Mouse (Mus musculus) erythroblast, embryonic 14.5 days (primary cell): ENCODE measurements around the gene Acer1. TPM values are rescaled to one million over a fixed set of nuclear protein-coding genes. Genes with fewer than 3 reads are reported as not detected.

Experiments used
- H3K27me3 ChIP-seq: 2 replicates; pipeline ENCODE4 v1.6.1; 2012; ENCODE audit warnings: inconsistent platforms; ENCODE audit not compliant: control insufficient read depth
- H3K36me3 ChIP-seq: 2 replicates; pipeline ENCODE4 v1.6.1; 2012; ENCODE audit warnings: mild to moderate bottlenecking, inconsistent platforms; ENCODE audit not compliant: control insufficient read depth
- H3K4me1 ChIP-seq: 2 replicates; pipeline ENCODE4 v1.6.1; 2012; ENCODE audit warnings: inconsistent platforms; ENCODE audit not compliant: control insufficient read depth
- H3K4me3 ChIP-seq: replicated peaks from 2 replicates; pipeline ENCODE3; 2012; ENCODE audit warnings: moderate library complexity, mild to moderate bottlenecking, inconsistent platforms
- H3K9me3 ChIP-seq: 2 replicates; pipeline ENCODE4 v1.6.1; 2012; ENCODE audit warnings: low read length, inconsistent platforms, mixed read lengths; ENCODE audit not compliant: control insufficient read depth
- GATA1 ChIP-seq: IDR thresholded peaks from 2 replicates; pipeline ENCODE4 v1.6.1; 2012; ENCODE audit warnings: low read length, inconsistent platforms, mixed read lengths
- TAL1 ChIP-seq: IDR thresholded peaks from 3 replicates; pipeline ENCODE4 v1.6.1; 2012; ENCODE audit warnings: low read length, inconsistent platforms, mixed read lengths
- polyA plus RNA-seq: library from polyadenylated mRNA; stranded (reverse); fragments of >175 nt; gene quantifications from 2 replicates; pipeline ENCODE4 v1.2.3, GENCODE M21; 2012

Acer1 gene
- polyA plus RNA-seq, 1 experiment, result not detected

GRCm38 (mm10) chr17:56962642-56963405 lies 19.1 kb downstream of the Acer1 start:
- TF ChIP-seq GATA1 (no peak), TAL1 (no peak)
- Histone ChIP-seq H3K4me1 (peaks cover 11% of the 10 kb centered on the region), H3K27me3 (peaks cover 15% of the 10 kb centered on the region)

GRCm38 (mm10) chr17:56961880-56962279 lies 20.0 kb downstream of the Acer1 start:
- peaks cover 19% of the 10 kb centered on the region for H3K4me1 ChIP-seq
- H3K36me3 ChIP-seq, result no peaks in the 10 kb centered on the region
- TF ChIP-seq TAL1 (no peak), GATA1 (no peak)
- no peak overlapping the region for H3K4me3 ChIP-seq
- H3K27me3 ChIP-seq, result peaks cover 15% of the 10 kb centered on the region
- peaks cover 4% of the 10 kb centered on the region; the same call in 1 of the 2 replicates for H3K9me3 ChIP-seq

More at GRCm38 (mm10) chr17:56962642-56963405, 19.1 kb downstream of the Acer1 start:
- Histone ChIP-seq H3K4me3 (no peak overlapping the region), H3K36me3 (no peaks in the 10 kb centered on the region), H3K9me3 (peaks cover 4% of the 10 kb centered on the region; the same call in 1 of the 2 replicates)

DNA sequence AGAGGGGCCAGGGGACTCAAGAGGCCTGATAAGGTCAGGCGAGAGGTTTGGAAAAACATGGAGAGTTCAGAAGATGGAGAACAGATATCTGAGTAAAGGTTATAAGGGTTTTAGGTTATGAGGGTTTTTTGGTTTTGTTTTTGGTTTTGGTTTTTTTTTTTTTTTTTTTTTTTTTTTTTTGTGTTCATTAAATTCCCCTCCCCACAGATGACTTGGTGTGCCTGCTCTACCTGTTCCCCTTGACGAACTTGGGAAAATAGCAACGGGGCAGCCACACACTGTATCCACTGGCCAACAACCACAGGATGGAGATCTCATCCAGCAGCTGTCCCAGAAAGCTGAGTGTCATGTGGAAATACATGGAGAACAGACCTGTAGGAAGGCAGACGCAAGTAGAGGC lies 23.3 kb downstream of the Acer1 start:
- peaks cover 19% of the 10 kb centered on the region for H3K4me1 ChIP-seq
- H3K9me3 ChIP-seq, result peaks cover 4% of the 10 kb centered on the region; the same call in 1 of the 2 replicates
- TF ChIP-seq GATA1 (no peak), TAL1 (no peak)
- H3K36me3 ChIP-seq, result no peaks in the 10 kb centered on the region
- peaks cover 23% of the 10 kb centered on the region for H3K27me3 ChIP-seq
- H3K4me3 ChIP-seq, result no peak overlapping the region

GRCm38 (mm10) chr17:56957763-56958429 lies 24.0 kb downstream of the Acer1 start:
- Histone ChIP-seq H3K4me1 (peaks cover 19% of the 10 kb centered on the region), H3K36me3 (no peaks in the 10 kb centered on the region), H3K4me3 (no peak overlapping the region), H3K9me3 (peaks cover 4% of the 10 kb centered on the region; the same call in 1 of the 2 replicates), H3K27me3 (peaks cover 27% of the 10 kb centered on the region)
- no peak for TF ChIP-seq GATA1
- no peak for TF ChIP-seq TAL1

DNA sequence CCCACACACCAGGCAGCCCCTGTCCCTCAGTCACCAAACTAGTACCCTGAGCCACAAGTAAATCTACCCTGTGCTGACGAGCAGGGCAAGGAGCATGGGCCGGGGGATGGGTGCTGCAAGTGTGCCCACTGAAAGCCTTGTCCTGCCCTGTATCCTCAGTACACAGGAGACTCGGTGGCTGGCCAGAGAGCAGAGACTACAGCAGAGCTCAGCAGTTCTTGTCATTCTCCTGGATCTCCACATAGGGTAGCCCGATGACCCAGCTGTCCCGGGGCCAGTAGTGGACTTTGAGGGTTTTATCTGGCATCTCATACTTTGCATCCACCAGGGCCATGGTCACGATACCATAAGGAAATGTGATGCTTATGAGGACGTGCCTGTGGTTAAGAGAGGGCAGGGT lies 27.1 kb downstream of the Acer1 start:
- TF ChIP-seq GATA1 (no peak), TAL1 (no peak)
- peaks cover 30% of the 10 kb centered on the region for H3K27me3 ChIP-seq
- no peak overlapping the region for H3K4me3 ChIP-seq
- peaks cover 19% of the 10 kb centered on the region for H3K4me1 ChIP-seq
- H3K36me3 ChIP-seq, result no peaks in the 10 kb centered on the region
- peaks cover 2% of the 10 kb centered on the region; the same call in 1 of the 2 replicates for H3K9me3 ChIP-seq

DNA sequence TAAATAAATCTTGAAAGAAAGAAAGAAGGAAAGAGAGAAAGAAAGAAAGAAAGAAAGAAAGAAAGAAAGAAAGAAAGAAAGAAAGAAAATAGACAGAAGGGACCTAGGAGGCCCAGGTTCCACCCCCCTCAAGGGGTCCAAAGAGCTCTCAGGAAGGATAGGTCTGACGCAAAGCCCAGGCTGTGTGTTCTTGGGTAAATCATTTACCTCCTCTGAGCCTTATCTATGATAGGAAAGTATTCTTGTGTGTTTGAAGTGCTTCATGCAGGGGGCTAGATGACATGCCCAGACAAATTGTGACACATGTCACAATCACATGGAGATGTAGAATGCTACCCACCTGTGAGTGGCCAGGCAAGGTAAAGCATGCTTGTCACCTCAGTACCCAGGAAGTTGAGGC lies 29.3 kb downstream of the Acer1 start:
- H3K27me3 ChIP-seq, result peaks cover 27% of the 10 kb centered on the region
- H3K4me1 ChIP-seq, result peaks cover 6% of the 10 kb centered on the region
- H3K9me3 ChIP-seq, result no peaks in the 10 kb centered on the region
- H3K4me3 ChIP-seq, result no peak overlapping the region
- no peaks in the 10 kb centered on the region for H3K36me3 ChIP-seq
- TF ChIP-seq GATA1 (no peak), TAL1 (no peak)

- Histone ChIP-seq H3K4me1 (no peaks in the 10 kb centered on the region), H3K9me3 (0 out of 2 replicates have a peak, but pooled peaks cover 2% of the 10 kb centered on the region), H3K36me3 (no peaks in the 10 kb centered on the region), H3K4me3 (no peak overlapping the region), H3K27me3 (peaks cover 33% of the 10 kb centered on the region)
- no peak for TF ChIP-seq TAL1
- no peak for TF ChIP-seq GATA1
Observed at GRCm38 (mm10) chr17:56950915-56951314, 31.0 kb downstream of the Acer1 start.

DNA sequence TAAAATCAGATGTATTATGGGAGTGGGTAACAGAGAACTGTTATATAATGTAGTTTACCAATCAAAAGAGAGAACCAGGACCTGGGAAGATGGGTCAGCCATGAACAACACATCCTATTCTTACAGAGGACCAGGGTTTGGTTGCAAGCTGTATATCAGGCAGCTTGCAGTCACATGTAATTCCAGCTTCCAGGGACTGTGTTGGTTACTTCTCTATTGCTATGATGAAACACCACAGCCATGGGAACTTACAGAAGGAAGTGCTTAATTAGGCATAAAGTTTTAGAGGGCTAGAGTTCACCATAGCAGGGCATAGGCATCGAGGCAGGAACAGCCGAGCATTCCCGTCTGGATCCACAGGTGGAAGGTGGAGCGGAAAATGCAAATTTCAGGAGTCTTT lies 43.2 kb downstream of the Acer1 start:
- TF ChIP-seq GATA1 (no peak), TAL1 (no peak)
- peaks cover 22% of the 10 kb centered on the region for H3K4me1 ChIP-seq
- peaks cover 22% of the 10 kb centered on the region for H3K27me3 ChIP-seq
- no peaks in the 10 kb centered on the region for H3K9me3 ChIP-seq
- H3K36me3 ChIP-seq, result peaks cover 1% of the 10 kb centered on the region
- no peak overlapping the region for H3K4me3 ChIP-seq

DNA sequence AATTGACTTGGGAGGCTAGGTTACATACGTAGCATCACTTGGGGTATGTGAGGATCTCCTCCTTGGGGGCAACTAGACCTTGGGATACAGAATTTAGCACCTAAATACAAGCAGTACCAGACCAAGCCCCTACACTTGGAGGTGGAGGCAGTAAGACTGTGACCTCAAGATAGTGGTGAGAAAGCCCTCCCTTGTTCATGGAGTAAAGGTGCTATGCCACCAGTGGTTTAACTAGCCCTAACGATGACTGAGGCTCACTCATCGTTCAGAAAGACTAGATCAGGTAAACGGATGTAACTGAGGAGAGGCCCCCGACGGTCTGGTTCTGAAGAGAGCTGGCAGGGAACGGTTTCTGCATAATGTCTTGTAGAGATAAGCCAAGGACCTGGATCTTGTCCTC lies 45.2 kb downstream of the Acer1 start:
- Histone ChIP-seq H3K4me1 (peaks cover 38% of the 10 kb centered on the region), H3K4me3 (no peak overlapping the region), H3K27me3 (peaks cover 22% of the 10 kb centered on the region), H3K9me3 (no peaks in the 10 kb centered on the region), H3K36me3 (peaks cover 8% of the 10 kb centered on the region)
- no peak for TF ChIP-seq TAL1
- TF ChIP-seq GATA1, result no peak
